Mouse (Mus musculus): ENCODE data around the gene Fsd1. TPM values are rescaled to one million over a fixed set of nuclear protein-coding genes. Genes with fewer than 3 reads are reported as not detected.
A peak's percentile ranks its signal among the peaks of the same experiment; 100 is the strongest.

Fsd1 gene
- total RNA-seq, 4 experiments from 2014 or later, result 73.6 to 91.7 (median 81.2) TPM

GRCm38 (mm10) chr17:56009088-56009961, 23.0 kb downstream of the Fsd1 start:
- DNase-seq (ENCODE audit: low spot score in 2 of 2), result peak; percentile 81 to 92

DNA sequence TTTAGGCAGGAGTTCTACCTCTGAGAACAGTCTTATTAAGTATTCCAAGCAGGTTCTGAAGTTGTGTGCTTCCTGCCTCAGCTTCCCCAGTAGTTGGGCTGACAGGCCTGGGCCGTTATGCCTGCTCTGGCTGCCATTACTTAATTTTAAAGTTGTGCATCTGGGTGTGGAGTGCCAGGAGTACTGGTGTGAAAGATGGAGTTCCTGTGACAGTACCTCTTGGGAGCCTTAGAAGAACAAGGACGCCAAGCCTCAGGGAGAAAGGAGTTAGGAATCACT, 23.6 kb downstream of the Fsd1 start:
- no peak for DNase-seq (ENCODE audit: low spot score in 2 of 2)

DNA sequence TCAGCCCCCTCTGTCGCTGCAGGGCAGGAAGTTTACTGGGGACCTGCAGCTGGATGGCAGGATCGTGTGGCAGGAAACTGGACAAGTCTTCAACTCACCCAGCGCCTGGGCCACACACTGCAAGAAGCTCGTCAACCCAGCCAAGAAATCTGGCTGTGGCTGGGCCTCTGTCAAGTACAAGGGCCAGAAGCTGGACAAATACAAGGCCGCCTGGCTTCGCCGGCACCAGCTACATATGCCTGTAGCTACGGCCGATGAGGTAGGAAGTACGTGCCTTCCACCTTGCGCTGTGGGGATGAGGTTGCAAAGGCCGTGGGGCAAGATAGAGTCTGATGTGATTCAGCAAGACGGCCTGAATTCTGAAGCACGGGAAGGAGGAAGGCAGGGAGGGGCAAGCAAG, 23.9 kb downstream of the Fsd1 start:
- DNase-seq (ENCODE audit: low spot score in 2 of 2), result no peak

GRCm38 (mm10) chr17:56010681-56011080, 24.4 kb downstream of the Fsd1 start:
- no peak for DNase-seq (ENCODE audit: low spot score in 2 of 2)

GRCm38 (mm10) chr17:56011441-56011840, 25.1 kb downstream of the Fsd1 start:
- no peak for DNase-seq (ENCODE audit: low spot score in 2 of 2)

GRCm38 (mm10) chr17:56015293-56015692, 29.0 kb downstream of the Fsd1 start:
- DNase-seq (ENCODE audit: low spot score in 2 of 2), result no peak

DNA sequence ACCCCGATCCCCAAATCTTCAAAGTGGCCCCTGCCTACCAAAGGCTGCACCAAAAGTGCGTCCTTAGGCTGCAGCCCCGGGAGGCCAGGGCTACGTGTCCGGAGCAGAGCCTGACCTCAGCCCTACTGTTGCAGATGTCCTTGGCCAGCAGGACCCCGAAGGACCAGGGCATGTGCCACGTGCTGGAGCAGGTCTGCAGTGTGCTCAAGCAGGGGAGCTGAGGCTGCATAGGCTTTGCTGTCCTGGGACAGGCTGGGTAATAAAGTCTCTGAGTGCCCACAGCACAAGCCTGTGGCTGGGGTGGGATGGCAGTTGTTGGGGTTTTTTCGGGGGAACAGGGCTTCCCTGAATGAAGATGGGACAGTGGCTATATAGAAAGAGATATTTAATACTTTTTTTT, 30.1 kb downstream of the Fsd1 start:
- DNase-seq (ENCODE audit: low spot score in 2 of 2), result no peak

- no peak for DNase-seq (ENCODE audit: low spot score in 2 of 2)
These were observed 30.8 kb downstream of the Fsd1 start for GRCm38 (mm10) chr17:56016793-56017785.

GRCm38 (mm10) chr17:56017848-56018247, 31.5 kb downstream of the Fsd1 start:
- no peak for DNase-seq (ENCODE audit: low spot score in 2 of 2)

- DNase-seq (ENCODE audit: low spot score in 2 of 2), result no peak
These were observed 32.2 kb downstream of the Fsd1 start for GRCm38 (mm10) chr17:56018347-56019131.

DNA sequence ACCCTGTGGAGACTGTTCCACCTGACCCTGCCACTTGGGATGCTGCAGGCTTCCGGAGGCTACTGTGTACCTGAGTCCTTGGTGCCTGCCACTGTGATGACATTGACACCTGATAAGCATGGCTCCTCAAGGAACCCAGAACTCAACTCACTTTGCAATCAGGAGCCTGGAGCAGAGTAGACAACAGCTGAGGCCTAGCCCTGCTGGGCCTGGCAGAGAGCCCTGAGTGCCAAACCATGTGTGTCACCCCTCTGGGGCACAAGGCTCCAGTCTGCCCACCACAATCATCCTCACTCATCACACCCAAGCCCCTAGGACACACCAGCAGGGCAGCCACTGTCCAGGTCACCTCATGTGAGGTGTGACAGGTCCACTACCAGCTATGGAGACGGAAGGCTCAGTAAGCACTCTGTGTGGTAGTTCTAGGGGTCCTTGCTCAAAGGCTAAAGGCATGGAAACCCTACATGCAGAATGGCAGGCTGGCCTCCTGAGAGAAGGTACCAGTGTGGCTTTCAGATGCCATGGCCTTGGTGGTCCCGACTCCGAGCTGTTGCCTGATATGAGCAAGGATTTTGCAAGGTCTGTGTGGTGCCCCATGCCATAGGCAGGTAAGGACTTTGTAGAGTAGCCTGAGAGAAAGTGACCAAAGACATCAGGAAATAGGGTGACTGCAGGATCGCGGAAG, 34.2 kb downstream of the Fsd1 start:
- DNase-seq (ENCODE audit: low spot score in 2 of 2), result no peak

DNA sequence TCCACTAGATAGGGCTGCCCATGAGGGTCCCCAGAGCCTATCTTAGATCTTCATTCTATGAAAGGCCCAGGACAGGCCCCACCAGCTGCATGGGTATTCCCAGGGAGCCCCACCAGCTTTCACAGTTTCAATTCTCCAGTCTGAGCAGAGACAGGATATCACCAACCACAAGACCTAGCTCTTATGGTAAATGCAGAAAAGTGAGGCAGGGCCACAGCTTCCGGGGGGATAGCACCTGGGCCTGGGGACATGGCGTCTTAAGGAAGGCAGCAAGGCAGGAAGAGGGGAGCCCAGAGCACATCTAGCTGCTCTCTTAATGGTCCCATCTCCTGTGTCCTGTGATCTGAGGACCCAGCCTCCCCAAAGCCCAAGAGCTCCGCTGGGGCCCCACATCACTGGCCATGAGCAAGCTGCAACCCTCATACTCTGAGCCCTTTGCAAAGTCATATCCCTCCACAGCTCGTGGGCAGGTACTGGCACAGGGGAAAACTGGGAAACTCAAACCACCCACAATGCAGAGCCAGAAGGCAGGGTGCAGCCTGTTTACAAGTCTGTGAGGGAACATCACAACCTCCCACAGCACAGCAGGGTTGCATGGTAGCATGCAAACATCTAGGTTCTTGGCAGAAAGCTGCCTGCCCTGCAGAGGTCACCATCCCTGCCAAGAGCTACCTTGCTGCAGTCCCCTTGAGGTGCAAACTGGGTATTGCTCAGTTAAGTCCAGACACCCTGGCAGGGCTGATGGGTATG, 35.0 kb downstream of the Fsd1 start:
- DNase-seq (ENCODE audit: low spot score in 2 of 2), result peak in 1 of 2 experiments; percentile 84

DNA sequence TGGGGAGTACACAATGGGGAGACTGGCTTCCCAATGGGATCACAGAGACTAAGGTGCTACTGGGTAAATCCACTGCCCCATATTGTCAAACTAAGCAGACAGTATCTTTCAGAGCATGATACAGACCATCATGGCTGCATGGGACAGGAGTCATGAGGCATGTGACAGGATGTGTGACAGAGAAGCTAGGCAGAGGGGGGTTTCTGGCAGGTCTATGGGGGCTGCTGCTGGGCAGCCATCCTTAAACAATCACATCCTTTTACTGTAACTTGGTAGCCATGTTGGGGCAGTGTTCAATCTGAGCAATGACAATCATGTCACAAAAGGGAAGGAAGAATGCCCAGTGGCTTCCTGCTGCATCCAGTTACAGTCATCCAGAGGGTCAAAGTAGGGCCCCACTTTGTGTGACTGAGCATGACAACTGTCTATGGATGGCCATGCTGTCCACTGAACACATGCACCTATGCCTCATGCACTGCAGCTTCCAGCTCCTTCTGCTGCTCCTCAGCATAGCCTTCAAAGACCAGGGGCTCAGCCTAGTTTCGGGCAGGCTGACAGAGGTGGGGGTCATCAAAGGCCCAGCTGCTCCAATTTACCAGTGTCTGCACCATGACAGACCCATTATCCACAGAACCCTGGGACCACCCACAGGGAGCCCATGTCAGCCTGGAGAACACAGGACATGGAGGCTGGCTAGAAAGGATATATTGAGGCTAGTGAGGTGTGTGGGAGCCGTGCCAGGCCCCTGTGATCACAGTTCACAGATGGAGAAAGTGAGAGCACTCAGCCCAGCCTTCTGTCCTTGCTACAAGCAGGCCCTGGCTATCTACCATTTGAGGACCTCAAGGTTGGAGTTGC, 36.1 kb downstream of the Fsd1 start:
- DNase-seq (ENCODE audit: low spot score in 2 of 2), result no peak

GRCm38 (mm10) chr17:56022989-56023290, 36.6 kb downstream of the Fsd1 start:
- DNase-seq (ENCODE audit: low spot score in 2 of 2), result no peak

GRCm38 (mm10) chr17:56023386-56023785, 37.1 kb downstream of the Fsd1 start:
- no peak for DNase-seq (ENCODE audit: low spot score in 2 of 2)

GRCm38 (mm10) chr17:56024476-56024875, 38.2 kb downstream of the Fsd1 start:
- no peak for DNase-seq (ENCODE audit: low spot score in 2 of 2)

DNA sequence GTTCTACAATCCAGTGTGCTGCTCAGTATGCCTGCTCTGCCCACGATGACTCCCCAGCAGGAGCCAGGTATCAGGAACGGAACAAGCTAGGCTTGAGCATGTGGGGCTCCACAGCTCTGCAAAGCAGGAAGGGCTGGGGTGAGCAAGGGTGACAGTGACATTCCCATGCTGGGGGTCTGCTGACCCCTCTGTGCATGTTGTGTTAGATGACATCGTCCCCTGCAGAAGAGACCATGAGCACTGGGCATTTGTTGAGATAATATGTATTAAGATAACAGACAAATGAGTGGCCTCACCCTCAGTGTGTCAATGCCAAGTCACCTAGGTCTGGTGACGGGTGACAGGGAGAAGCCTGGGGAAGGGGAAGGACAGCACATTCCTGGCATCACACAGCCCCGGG, 38.6 kb downstream of the Fsd1 start:
- DNase-seq (ENCODE audit: low spot score in 2 of 2), result no peak

GRCm38 (mm10) chr17:56026303-56026702, 40.0 kb downstream of the Fsd1 start:
- no peak for DNase-seq (ENCODE audit: low spot score in 2 of 2)

DNA sequence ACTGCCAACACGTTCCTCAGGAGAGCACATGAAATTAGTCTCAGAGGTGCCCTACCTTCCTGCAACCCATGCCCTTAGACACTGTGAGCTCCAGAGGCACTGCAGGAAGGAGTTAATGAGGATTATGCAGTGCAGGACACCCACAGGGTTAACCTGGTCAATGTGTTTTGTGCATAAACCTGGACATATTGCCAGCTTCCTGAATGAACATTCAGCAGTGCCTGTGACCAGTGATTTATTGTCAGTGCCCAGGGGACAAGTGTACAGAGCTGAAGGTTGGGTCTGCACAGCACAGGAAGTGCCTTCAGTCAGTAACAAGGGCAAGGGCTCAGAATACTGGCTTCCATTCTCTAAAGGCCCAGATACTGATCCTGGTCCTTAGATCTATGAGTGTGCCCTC, 40.6 kb downstream of the Fsd1 start:
- no peak for DNase-seq (ENCODE audit: low spot score in 2 of 2)
